Mouse (Mus musculus): ENCODE measurements around the gene Mical2.

- TF ChIP-seq CTCF (IDR thresholded peaks at IDR 0.05) (no peak), POLR2A (IDR thresholded peaks at IDR 0.05; ENCODE audit: insufficient read depth, low read depth, low read length) (no peak)
These were observed 150.2 kb downstream of the Mical2 start for GRCm38 (mm10) chr7:112375900-112376299.
